Mouse (Mus musculus): ENCODE measurements around the gene Ubap1.

Gene Ubap1

GRCm38 (mm10) chr4:41348584-41349198, at the start of gene Ubap1:
TSS of gene Ubap1 (plus strand) at chr4:41348996.
- DNase-seq: peak; percentile 93

- DNase-seq: no peak
These were observed 45.1 kb upstream of the Ubap1 start for GRCm38 (mm10) chr4:41303671-41304070.

- peak; percentile 19 for DNase-seq
These were observed 44.5 kb upstream of the Ubap1 start for GRCm38 (mm10) chr4:41304302-41304701.

GRCm38 (mm10) chr4:41307406-41307805, 41.4 kb upstream of the Ubap1 start:
- no peak for DNase-seq

GRCm38 (mm10) chr4:41310567-41311563, 37.9 kb upstream of the Ubap1 start:
- no peak for DNase-seq

- peak; percentile 20 for DNase-seq
These were observed 35.1 kb upstream of the Ubap1 start for GRCm38 (mm10) chr4:41313722-41314121.

- peak; percentile 94 for DNase-seq
These were observed 34.4 kb upstream of the Ubap1 start, which contains the start of gene Dcaf12 for GRCm38 (mm10) chr4:41314141-41315129. TSS of gene Dcaf12 (minus strand) at chr4:41314889.

- DNase-seq: peak; percentile 23
These were observed 33.6 kb upstream of the Ubap1 start for GRCm38 (mm10) chr4:41315173-41315572.

GRCm38 (mm10) chr4:41318267-41318666, 30.5 kb upstream of the Ubap1 start:
- no peak for DNase-seq

GRCm38 (mm10) chr4:41320971-41321370, 27.8 kb upstream of the Ubap1 start:
- DNase-seq: no peak

- DNase-seq: no peak
These were observed 21.9 kb upstream of the Ubap1 start for GRCm38 (mm10) chr4:41326876-41327275.

- DNase-seq: no peak
These were observed 19.3 kb upstream of the Ubap1 start for GRCm38 (mm10) chr4:41329481-41329880.

GRCm38 (mm10) chr4:41331085-41331484, 17.7 kb upstream of the Ubap1 start:
- no peak for DNase-seq

GRCm38 (mm10) chr4:41331698-41332421, 16.9 kb upstream of the Ubap1 start:
- DNase-seq: no peak

GRCm38 (mm10) chr4:41336546-41336945, 12.2 kb upstream of the Ubap1 start:
- DNase-seq: no peak

- no peak for DNase-seq
These were observed 7.8 kb upstream of the Ubap1 start for GRCm38 (mm10) chr4:41340912-41341550.

- no peak for DNase-seq
These were observed 2.8 kb upstream of the Ubap1 start for GRCm38 (mm10) chr4:41346011-41346410.

GRCm38 (mm10) chr4:41347839-41348238, 957 bp upstream of the Ubap1 start:
- no peak for DNase-seq

- DNase-seq: no peak
These were observed 399 bp downstream of the Ubap1 start for GRCm38 (mm10) chr4:41349199-41349591.

GRCm38 (mm10) chr4:41352758-41353157, 4.0 kb downstream of the Ubap1 start:
- no peak for DNase-seq

- DNase-seq: no peak
These were observed 4.5 kb downstream of the Ubap1 start for GRCm38 (mm10) chr4:41353265-41353664.
